Mouse (Mus musculus) cerebellum, adult 2 months (tissue): Measurements from ENCODE around the gene Vps26a.

Source experiments
- CTCF ChIP-seq: fragments of 200-500 bp; IDR thresholded peaks from 2 replicates; pipeline ENCODE4 v1.5.1; 2011; ENCODE audit warnings: low read depth, mild to moderate bottlenecking, control low read depth, low read length, moderate library complexity, borderline replicate concordance; ENCODE audit not compliant: insufficient read depth
- POLR2A ChIP-seq: fragments of 200-500 bp; IDR thresholded peaks from 2 replicates; pipeline ENCODE4 v1.6.1; 2011; ENCODE audit warnings: low read length, control low read depth, borderline replicate concordance; ENCODE audit not compliant: insufficient read depth

- TF ChIP-seq CTCF, result no peak
- no peak for TF ChIP-seq POLR2A
Observed at GRCm38 (mm10) chr10:62509032-62509656, 22.5 kb upstream of the Vps26a start.
